Mouse (Mus musculus): ENCODE data around the gene Ccdc47. TPM values are rescaled to one million over a fixed set of nuclear protein-coding genes. Genes with fewer than 3 reads are reported as not detected.
"Not testable (repeated sequence)": the region's sequence is repeated elsewhere in the genome, so short reads cannot be mapped to it uniquely, and the experiment has no call there.

Ccdc47 gene
- polyA plus RNA-seq, 1 experiment from 2014 or later, result 66.5 TPM

DNA sequence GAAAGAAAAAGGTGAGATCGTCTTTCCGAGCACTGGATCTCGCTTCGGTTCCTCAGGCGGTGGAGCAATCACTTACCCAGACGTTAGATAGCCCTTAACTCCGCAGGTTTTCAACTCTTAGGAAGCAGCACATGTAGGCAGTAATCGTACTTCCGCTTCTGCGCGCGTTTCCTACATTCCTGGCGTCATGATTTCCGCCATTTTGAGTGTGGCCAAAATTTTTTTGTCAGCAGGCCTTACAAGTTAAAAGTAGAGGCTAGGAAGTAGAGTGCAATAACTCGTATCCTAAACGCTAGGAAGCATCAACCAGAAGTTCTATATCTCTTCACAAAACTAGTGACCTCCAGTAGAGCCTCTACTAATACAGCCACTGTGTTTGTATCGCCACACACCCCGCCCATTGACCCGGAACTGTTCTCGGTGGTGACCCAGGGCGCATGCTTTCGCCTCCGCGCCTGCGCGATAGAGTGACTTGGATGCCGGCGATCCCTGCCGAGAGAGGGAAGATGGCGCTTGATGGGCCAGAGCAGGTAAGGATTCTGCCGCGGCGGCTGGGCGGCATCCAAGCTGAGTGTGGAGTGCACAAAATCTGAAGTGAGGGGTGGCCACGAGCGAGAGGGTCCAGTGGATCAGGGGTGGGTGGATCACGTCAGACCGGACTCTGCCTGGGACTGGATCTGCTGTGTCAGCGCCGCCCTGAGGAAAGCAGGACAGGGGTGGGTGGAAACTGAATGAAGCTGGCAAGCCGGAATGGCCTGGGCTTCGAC, 39.7 kb upstream of the Ccdc47 start, which contains the start of the genes Ftsj3 and Psmc5:
Gene Ftsj3, minus strand, starts transcription at position 395 of the 767 bp plus-strand sequence.
Gene Psmc5, plus strand, starts transcription at position 470 of the 767 bp plus-strand sequence.
- Histone ChIP-seq H3K27me3 (ENCODE audit: insufficient read depth, low read length) (no peaks in the 10 kb centered on the region), H3K4me1 (ENCODE audit: insufficient read depth) (peaks cover 10% of the 10 kb centered on the region; the same call in 1 of the 2 replicates), H3K9me3 (ENCODE audit: low read depth, low read length) (no peaks in the 10 kb centered on the region), H3K4me2 (peak within 1 kb of the TSS; percentile 95), H3K27ac (ENCODE audit: low read depth) (peak within 1 kb of the TSS; percentile 76), H3K9ac (peak within 1 kb of the TSS; percentile 78), H3K4me3 (ENCODE audit: low read depth, low read length) (peak within 1 kb of the TSS; percentile 81), H3K36me3 (ENCODE audit: insufficient read depth) (peaks cover 64% of the 10 kb centered on the region)
- ATAC-seq (ENCODE audit: insufficient read depth), result peak; percentile 95
- WGBS, result under 1% methylated on average over 42 of the region's 42 CpGs
- peak; percentile 98 for DNase-seq
- TF ChIP-seq CTCF (IDR thresholded peaks at IDR 0.05; ENCODE audit: low read depth), result peak; percentile 47

DNA sequence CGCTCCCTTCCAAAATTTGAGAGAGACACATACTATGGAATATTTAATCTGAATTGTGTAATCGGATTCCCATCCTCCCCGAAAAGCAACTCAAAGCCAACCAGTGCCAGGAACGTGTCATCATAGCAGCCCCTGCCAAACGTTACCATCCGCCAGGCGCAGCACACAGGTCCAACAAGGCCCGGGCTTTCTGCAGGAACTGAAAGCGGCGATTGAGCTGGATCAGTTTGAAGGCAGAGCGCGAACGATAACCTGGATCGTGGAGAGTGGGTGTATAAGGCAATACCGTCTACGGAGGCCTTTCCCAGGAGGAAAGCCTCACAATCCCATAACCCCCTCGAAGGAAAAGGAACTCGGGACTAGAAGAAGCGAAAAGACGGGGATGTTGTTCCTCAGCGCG, 39.0 kb upstream of the Ccdc47 start:
- Histone ChIP-seq H3K4me1 (ENCODE audit: insufficient read depth) (peaks cover 10% of the 10 kb centered on the region; the same call in 1 of the 2 replicates), H3K9me3 (ENCODE audit: low read depth, low read length) (no peaks in the 10 kb centered on the region), H3K36me3 (ENCODE audit: insufficient read depth) (peaks cover 66% of the 10 kb centered on the region), H3K27ac (ENCODE audit: low read depth) (peak overlapping the region; percentile 50; the same call in 1 of the 2 replicates), H3K9ac (peak overlapping the region; percentile 78), H3K4me2 (peak overlapping the region; percentile 95), H3K4me3 (ENCODE audit: low read depth, low read length) (peak overlapping the region; percentile 81), H3K27me3 (ENCODE audit: insufficient read depth, low read length) (no peaks in the 10 kb centered on the region)
- TF ChIP-seq CTCF (IDR thresholded peaks at IDR 0.05; ENCODE audit: low read depth), result no peak
- 2% methylated on average over 22 of the region's 22 CpGs for WGBS
- peak; percentile 21 for DNase-seq
- peak; percentile 0; the same call in 1 of the 2 replicates for ATAC-seq (ENCODE audit: insufficient read depth)

DNA sequence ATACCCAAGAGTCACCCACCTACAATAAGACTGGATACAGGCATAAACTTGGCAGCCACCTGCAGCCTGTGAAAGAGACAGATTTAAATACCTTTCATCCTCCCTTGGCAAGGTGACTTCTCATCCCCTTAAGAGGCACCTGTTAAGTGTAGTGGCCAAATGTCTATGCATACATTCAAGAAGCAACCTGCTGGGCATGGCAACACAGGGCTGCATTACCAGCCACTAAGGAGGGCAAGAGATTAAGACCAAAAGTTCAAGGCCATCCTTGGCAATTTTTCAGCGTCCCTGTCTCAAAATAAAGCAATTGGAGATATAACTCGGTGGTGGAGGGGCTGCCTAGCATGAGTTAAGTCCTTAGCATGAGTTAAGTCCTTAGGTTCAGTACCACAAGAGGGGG, 38.6 kb upstream of the Ccdc47 start:
- WGBS, result 11% methylated on average over 2 of the region's 2 CpGs
- H3K9ac ChIP-seq, result peak overlapping the region; percentile 78
- no peak overlapping the region for H3K27ac ChIP-seq (ENCODE audit: low read depth)
- H3K4me3 ChIP-seq (ENCODE audit: low read depth, low read length), result peak overlapping the region; percentile 81
- no peak for TF ChIP-seq CTCF (IDR thresholded peaks at IDR 0.05; ENCODE audit: low read depth)
- H3K9me3 ChIP-seq (ENCODE audit: low read depth, low read length), result no peaks in the 10 kb centered on the region
- H3K36me3 ChIP-seq (ENCODE audit: insufficient read depth), result peaks cover 69% of the 10 kb centered on the region
- DNase-seq (no peak), ATAC-seq (ENCODE audit: insufficient read depth) (no peak)
- H3K4me2 ChIP-seq, result peak overlapping the region; percentile 95
- H3K27me3 ChIP-seq (ENCODE audit: insufficient read depth, low read length), result no peaks in the 10 kb centered on the region
- peaks cover 10% of the 10 kb centered on the region; the same call in 1 of the 2 replicates for H3K4me1 ChIP-seq (ENCODE audit: insufficient read depth)

DNA sequence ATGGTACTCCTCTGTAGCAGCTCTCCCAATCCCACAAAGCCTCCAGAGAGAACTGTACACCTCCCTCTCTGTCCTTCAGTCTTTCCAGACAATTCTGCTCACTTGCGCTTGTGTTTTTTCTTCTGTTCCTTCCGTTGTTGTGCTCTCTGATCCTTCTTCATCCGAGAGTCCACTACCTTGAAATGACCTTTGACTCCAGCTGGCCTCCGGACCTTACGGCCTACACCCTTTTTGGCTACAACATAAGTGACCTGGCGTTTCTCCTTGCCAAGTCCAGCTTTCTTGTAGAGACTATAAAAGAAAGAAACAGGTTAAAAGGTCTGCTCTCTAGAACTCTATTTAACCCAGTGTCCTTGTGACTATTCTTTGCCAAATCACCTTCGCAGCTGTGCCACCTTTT, 33.2 kb upstream of the Ccdc47 start:
- TF ChIP-seq CTCF (IDR thresholded peaks at IDR 0.05; ENCODE audit: low read depth), result no peak
- no peaks in the 10 kb centered on the region for H3K27me3 ChIP-seq (ENCODE audit: insufficient read depth, low read length)
- WGBS, result 81% methylated on average over 7 of the region's 7 CpGs
- H3K9me3 ChIP-seq (ENCODE audit: low read depth, low read length), result peaks cover 5% of the 10 kb centered on the region; the same call in 1 of the 2 replicates
- no peak overlapping the region for H3K27ac ChIP-seq (ENCODE audit: low read depth)
- DNase-seq (no peak), ATAC-seq (ENCODE audit: insufficient read depth) (no peak)
- H3K4me1 ChIP-seq (ENCODE audit: insufficient read depth), result no peaks in the 10 kb centered on the region
- H3K9ac ChIP-seq, result no peak overlapping the region
- H3K36me3 ChIP-seq (ENCODE audit: insufficient read depth), result peaks cover 96% of the 10 kb centered on the region
- no peak overlapping the region for H3K4me3 ChIP-seq (ENCODE audit: low read depth, low read length)
- H3K4me2 ChIP-seq, result no peak overlapping the region

DNA sequence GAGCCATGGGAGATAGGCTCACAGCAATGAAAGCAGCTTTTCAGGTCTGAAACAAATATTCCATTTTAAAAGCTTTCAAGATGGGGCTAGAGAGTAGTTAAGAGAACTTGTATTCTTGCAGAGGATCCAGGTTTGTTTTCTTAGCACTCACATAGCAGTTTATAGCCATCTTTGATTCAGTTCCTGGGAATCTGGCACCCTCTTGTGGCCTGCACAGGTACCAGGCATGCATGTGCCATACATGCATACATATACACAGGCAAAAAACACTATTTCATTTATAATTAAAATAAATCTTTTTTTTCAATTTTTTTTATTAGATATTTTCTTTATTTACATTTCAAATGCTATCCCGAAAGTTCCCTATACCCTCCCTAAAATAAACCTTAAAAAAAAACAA, 30.7 kb upstream of the Ccdc47 start:
- DNase-seq (peak; percentile 44), ATAC-seq (ENCODE audit: insufficient read depth) (no peak)
- H3K36me3 ChIP-seq (ENCODE audit: insufficient read depth), result peaks cover 99% of the 10 kb centered on the region
- no peak overlapping the region for H3K27ac ChIP-seq (ENCODE audit: low read depth)
- H3K9ac ChIP-seq, result no peak overlapping the region
- H3K4me2 ChIP-seq, result no peak overlapping the region
- peaks cover 5% of the 10 kb centered on the region; the same call in 1 of the 2 replicates for H3K9me3 ChIP-seq (ENCODE audit: low read depth, low read length)
- no peaks in the 10 kb centered on the region for H3K27me3 ChIP-seq (ENCODE audit: insufficient read depth, low read length)
- H3K4me3 ChIP-seq (ENCODE audit: low read depth, low read length), result no peak overlapping the region
- peak; percentile 42 for TF ChIP-seq CTCF (IDR thresholded peaks at IDR 0.05; ENCODE audit: low read depth)
- 83% methylated on average over 1 of the region's 1 CpGs for WGBS
- no peaks in the 10 kb centered on the region for H3K4me1 ChIP-seq (ENCODE audit: insufficient read depth)

DNA sequence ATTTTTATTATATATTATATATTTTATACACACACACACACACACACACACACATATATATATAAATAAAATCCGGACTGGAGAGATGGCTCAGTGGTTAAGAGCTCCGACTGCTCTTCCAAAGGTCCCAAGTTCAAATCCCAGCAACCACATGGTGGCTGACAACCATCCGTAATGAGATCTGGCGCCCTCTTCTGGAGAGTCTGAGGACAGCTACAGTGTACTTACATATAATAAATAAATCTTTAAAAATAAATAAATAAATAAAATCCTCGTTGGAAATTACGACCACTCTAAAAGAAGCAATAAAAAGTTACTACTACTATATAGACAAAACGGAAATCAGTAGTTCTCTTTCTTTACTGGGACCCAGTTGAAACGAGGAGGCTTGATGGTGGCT, 17.8 kb upstream of the Ccdc47 start:
- ATAC-seq (ENCODE audit: insufficient read depth); H3K4me3 ChIP-seq (ENCODE audit: low read depth, low read length): not testable (repeated sequence)

DNA sequence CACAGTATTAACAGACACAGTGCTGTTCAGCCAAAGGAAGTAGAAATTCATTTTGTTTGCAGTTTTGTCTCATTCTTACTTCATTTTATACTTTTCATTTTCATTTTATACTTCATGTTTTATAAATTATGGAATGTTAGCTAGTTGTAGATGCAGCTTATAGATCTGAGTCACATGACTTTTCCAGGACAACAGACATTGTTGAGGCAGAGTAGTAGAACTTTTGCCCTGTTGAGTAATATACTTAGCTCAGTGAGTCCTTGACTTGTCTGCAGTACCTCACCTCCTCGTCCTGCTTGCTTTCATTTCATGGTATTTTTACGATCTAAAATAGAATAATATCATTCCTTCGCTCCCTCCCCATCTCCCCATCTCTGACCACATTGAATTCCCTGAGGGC, 4.5 kb upstream of the Ccdc47 start:
- TF ChIP-seq CTCF (IDR thresholded peaks at IDR 0.05; ENCODE audit: low read depth), result no peak
- WGBS, result 86% methylated on average over 3 of the region's 3 CpGs
- no peaks in the 10 kb centered on the region for H3K27me3 ChIP-seq (ENCODE audit: insufficient read depth, low read length)

More for the DNA sequence above, 17.8 kb upstream of the Ccdc47 start:
- H3K27ac ChIP-seq (ENCODE audit: low read depth); H3K9ac ChIP-seq; H3K27me3 ChIP-seq (ENCODE audit: insufficient read depth, low read length); H3K4me1 ChIP-seq (ENCODE audit: insufficient read depth); H3K4me2 ChIP-seq; H3K9me3 ChIP-seq (ENCODE audit: low read depth, low read length); DNase-seq: not testable (repeated sequence)
- peaks cover 81% of the 10 kb centered on the region for H3K36me3 ChIP-seq (ENCODE audit: insufficient read depth)
- 0 out of 2 replicates have a peak, but pooled peaks have one; percentile 17 for TF ChIP-seq CTCF (IDR thresholded peaks at IDR 0.05; ENCODE audit: low read depth)
- 73% methylated on average over 8 of the region's 8 CpGs for whole genome bisulfite sequencing

More for the DNA sequence above, 4.5 kb upstream of the Ccdc47 start:
- DNase-seq (no peak), ATAC-seq (ENCODE audit: insufficient read depth) (no peak)
- H3K9me3 ChIP-seq (ENCODE audit: low read depth, low read length), result no peaks in the 10 kb centered on the region
- H3K4me1 ChIP-seq (ENCODE audit: insufficient read depth), result peaks cover 9% of the 10 kb centered on the region
- peaks cover 21% of the 10 kb centered on the region for H3K36me3 ChIP-seq (ENCODE audit: insufficient read depth)
- H3K27ac ChIP-seq (ENCODE audit: low read depth), result no peak overlapping the region
- H3K4me3 ChIP-seq (ENCODE audit: low read depth, low read length), result no peak overlapping the region
- H3K9ac ChIP-seq, result no peak overlapping the region
- no peak overlapping the region for H3K4me2 ChIP-seq

All from lung, embryonic 14.5 days (tissue).